Mouse (Mus musculus) adrenal gland (tissue): ENCODE measurements around the gene Prx.

Source experiments
- intact Hi-C: fragments of 180-260 bp; cut with DNase I; formaldehyde crosslinking; loops from one replicate; pipeline ENCODE4 v1.15.1; 2025
- long read RNA-seq, 2 experiments: library from polyadenylated mRNA; unstranded; transcript quantifications; one replicate each; pipeline ENCODE4 v2.0.0; 2020; ENCODE audit warnings: borderline replicate concordance in 1 of 2; ENCODE audit not compliant: insufficient replicate concordance in 1 of 2

Prx gene
- long read RNA-seq, experiment 1 = 0 reads
- long read RNA-seq, experiment 2 = 0 reads

DNA sequence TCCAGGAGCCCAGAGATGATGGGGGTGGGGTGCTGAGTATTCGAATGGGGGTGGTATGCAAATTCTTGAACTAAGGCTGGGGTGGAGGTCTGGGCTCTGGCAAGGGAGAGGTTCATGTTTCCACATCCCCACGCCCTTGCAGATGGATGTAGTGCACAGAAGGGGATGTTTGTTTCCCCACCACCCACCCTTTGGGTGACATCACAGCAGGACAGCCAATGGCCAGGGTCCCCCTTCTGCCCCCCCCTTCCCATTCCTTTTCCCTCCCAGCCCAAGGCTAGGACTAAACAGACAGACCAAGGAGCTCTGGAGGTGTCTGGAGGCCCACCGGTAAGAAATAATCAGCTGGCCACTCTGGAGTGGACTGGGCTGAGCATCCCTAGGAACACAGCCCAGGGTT is at the start of gene Prx:
Prx (plus strand) TSS at position 289 of the 400 bp plus-strand sequence.
- intact Hi-C loops = no loop called here

DNA sequence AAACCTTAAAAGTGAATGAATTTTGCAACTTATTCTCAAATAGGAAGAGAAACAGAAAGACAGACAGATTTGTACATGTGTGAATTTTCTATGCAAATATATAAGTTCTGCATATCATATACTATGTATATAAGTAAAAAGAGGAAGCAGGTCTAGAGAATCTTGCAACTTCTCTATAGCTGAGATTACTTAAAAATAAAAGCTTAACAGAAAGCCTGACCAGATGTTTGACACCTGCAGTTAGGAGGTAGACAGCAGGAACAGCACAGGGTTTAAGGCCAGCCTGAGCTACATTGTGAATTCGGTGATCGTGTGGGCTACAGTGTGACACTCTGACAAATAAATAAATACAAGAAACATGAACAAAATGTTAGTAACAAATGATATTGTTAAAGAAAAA is 47.8 kb upstream of the Prx start:
- intact Hi-C loops = loop anchor here (10.0 kb wide), 1 partner anchor 53 kb away; no protein-coding TSS in a partner anchor

GRCm38 (mm10) chr7:27452206-27452770 is 46.8 kb upstream of the Prx start:
- intact Hi-C loops = loop anchor here (10.0 kb wide), 1 partner anchor 53 kb away; no protein-coding TSS in a partner anchor

- intact Hi-C loops = loop anchor here (10.0 kb wide), 1 partner anchor 50 kb away; no protein-coding TSS in a partner anchor
These were observed 44.5 kb upstream of the Prx start for GRCm38 (mm10) chr7:27454461-27455121.

GRCm38 (mm10) chr7:27455273-27455672 is 43.9 kb upstream of the Prx start:
- intact Hi-C loops = loop anchor here (10.0 kb wide), 1 partner anchor 50 kb away; no protein-coding TSS in a partner anchor

- intact Hi-C loops = loop anchor here (10.0 kb wide), 1 partner anchor 46 kb away; no protein-coding TSS in a partner anchor
These were observed 40.5 kb upstream of the Prx start for GRCm38 (mm10) chr7:27458614-27459013.

- intact Hi-C loops = loop anchor here (10.0 kb wide), 1 partner anchor 45 kb away; no protein-coding TSS in a partner anchor
These were observed 39.5 kb upstream of the Prx start for GRCm38 (mm10) chr7:27459640-27460039.

- intact Hi-C loops = no loop called here
These were observed 38.6 kb upstream of the Prx start for GRCm38 (mm10) chr7:27460477-27460876.

- intact Hi-C loops = no loop called here
These were observed 31.5 kb upstream of the Prx start for GRCm38 (mm10) chr7:27467648-27468047.

DNA sequence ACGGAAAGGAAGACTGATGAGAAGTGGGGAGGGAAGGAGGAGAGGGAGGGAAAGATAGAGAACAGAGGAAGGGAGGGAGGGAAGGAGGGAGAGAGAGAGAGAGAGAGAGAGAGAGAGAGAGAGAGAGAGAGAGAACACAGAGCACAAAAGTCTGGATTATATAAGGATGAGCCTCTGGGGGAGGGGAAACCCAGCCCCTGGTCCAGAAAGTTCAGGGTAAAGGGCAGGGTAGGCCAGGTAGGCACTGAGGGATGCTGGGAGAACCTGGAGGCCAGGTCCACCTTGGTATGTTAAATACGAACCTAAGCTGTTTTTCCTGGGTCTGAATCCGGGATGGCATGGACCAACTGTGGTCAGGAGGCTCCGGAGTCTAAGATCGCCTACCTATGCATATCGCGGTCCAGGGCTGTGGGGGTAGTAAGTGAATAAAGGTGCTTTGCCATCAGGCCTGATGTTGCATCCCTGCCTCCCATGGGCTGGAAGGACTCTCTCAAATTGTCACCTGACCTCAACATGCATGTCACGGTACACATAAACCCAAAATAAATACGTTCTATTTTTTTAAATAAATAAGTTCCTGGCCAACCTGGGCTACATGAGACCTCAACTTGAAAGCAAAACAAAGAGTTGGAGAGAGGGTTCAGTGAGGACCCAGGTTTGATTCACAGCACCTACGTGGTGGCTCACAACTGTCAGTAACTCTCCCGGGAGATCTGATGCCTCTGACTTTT is 27.6 kb upstream of the Prx start:
- intact Hi-C loops = no loop called here

DNA sequence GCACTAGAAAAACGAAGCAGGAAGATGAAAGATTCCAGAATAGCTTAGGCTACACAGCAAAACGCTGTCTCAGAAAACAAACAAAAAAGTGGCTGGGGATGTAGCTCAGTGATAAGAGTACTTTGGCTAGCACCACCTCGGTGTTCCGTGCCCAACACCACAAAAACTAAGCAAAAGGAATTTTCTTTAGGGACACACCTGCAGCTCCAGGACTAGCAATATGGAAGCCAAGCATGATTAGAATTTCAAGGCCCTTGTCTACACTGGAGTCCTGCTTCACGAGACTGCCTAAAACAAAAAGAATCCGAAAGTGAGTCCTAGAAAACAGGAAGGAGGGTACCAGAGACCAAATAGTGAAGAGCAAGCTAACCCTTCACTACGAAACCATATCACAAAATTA is 26.5 kb upstream of the Prx start:
- intact Hi-C loops = no loop called here

GRCm38 (mm10) chr7:27473156-27473834 is 25.8 kb upstream of the Prx start, which contains the start of gene Sertad3:
Gene Sertad3 (plus strand): TSS chr7:27473768.
- intact Hi-C loops = no loop called here

DNA sequence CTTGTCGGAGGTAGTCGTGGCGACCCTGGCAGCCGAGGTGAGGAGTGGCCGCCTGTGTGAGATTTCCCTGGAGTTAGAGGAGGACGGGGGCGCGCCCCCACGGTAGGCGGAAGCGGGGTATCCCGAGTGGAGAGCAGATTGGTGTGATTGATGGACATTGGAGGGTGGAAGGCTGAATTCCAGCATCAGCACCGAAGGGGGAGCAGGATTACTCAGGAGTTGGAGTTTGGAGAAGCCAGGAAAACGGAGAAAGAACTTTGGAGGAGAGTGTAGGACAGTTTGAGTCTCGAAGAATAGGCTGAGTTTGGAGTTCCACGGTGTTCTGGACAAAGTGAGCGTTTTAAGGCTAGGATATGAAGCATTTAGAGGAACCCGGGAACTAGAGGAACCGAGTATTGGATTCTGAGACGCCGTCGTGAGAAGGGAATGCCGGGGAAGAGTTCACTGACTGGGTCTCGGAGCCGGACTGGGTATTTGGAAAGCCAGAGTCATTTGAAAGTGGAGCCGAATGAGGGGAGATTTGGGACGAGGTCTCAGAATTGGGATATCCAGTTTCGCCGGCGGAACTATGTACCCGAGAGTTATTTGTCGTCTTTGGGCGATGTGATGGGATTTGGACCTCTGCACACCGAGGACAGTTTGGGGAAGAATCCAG is 25.2 kb upstream of the Prx start:
- intact Hi-C loops = no loop called here

- intact Hi-C loops = no loop called here
These were observed 24.6 kb upstream of the Prx start for GRCm38 (mm10) chr7:27474490-27474954.

DNA sequence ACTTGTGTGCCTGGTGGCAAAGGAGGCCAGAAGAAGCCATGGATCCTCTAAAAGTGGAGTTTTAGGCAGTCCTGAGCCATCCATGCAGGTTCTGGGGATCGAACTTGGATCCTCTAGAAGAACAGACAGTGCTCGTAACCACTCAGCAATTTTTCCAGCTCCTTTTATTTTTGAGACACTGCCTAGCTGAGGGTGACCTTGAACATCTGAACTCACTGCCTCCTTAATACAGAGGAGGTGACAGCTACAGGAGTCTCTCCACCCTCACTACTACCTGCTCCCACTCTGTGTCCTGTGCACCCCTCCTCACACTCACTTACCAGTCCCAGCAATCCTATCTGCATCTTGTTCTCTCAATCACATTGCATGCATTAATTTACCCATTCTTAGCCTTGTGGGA is 23.5 kb upstream of the Prx start:
- intact Hi-C loops = no loop called here

DNA sequence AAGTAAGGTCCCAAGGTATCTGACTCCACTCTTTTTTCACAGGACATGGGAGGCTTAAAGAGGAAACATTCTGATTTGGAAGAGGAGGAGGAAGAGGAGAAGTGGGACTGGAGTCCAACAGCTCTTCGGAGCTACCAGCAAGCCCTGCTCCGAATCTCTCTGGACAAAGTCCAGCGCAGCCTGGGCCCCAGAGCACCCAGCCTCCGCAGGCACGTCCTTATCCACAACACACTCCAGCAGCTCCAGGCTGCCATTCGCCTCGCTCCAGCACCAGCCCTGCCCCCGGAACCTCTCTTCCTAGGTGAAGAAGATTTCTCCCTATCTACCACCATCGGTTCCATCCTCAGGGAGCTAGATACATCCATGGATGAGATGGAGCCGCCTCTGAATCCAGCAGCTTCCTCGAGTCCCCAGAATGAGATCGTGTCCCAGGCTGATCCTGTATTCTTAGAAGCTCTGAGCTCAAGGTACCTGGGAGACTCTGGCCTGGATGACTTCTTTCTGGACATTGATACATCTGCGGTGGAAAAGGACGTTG is 23.0 kb upstream of the Prx start:
- intact Hi-C loops = no loop called here

- intact Hi-C loops = no loop called here
These were observed 20.6 kb upstream of the Prx start for GRCm38 (mm10) chr7:27478561-27478960.

DNA sequence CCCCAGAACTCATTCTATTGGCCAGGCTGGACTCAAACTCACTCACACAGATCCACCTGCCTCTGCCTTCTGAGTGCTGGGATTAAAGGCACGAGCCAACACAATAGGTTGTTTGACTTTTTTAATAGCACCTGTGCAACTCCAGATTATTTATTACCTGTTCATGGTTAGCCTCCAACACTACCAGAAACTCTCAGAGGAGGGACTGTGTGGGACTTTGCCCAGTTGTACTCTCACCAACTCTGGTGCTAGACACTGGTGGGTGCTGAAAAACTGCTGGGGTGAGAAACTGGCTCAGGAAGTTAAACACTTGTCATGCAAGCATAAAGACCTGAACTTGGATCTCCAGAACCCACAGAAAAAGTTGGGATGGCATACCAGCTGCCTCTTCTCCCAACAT is 19.4 kb upstream of the Prx start:
- intact Hi-C loops = no loop called here

- intact Hi-C loops = no loop called here
These were observed 18.6 kb upstream of the Prx start for GRCm38 (mm10) chr7:27480506-27480905.

GRCm38 (mm10) chr7:27480927-27481626 is 18.0 kb upstream of the Prx start:
- intact Hi-C loops = no loop called here
